Mouse (Mus musculus) ovary, postnatal 14 days (tissue): ENCODE results near the gene Spdye4c.

Experiments
- DNase-seq: peaks from one replicate; pipeline ENCODE4 v3.0.0; 2022; ENCODE audit warnings: low spot score

Gene Spdye4c

GRCm38 (mm10) chr2:128590909-128591308, at the start of gene Spdye4c:
Gene Spdye4c, plus strand, starts transcription at chr2:128591209.
- DNase-seq: no peak

GRCm38 (mm10) chr2:128543495-128543894, 47.5 kb upstream of the Spdye4c start:
- DNase-seq: no peak

GRCm38 (mm10) chr2:128544421-128545137, 46.4 kb upstream of the Spdye4c start:
- no peak for DNase-seq

- no peak for DNase-seq
These were observed 45.6 kb upstream of the Spdye4c start for GRCm38 (mm10) chr2:128545447-128545846.

- no peak for DNase-seq
These were observed 43.9 kb upstream of the Spdye4c start for GRCm38 (mm10) chr2:128547079-128547478.

- DNase-seq: no peak
These were observed 42.7 kb upstream of the Spdye4c start for GRCm38 (mm10) chr2:128548262-128548661.

GRCm38 (mm10) chr2:128549561-128549960, 41.4 kb upstream of the Spdye4c start:
- DNase-seq: no peak

- DNase-seq: no peak
These were observed 41.0 kb upstream of the Spdye4c start for GRCm38 (mm10) chr2:128549963-128550362.

GRCm38 (mm10) chr2:128552080-128552791, 38.8 kb upstream of the Spdye4c start:
- no peak for DNase-seq

GRCm38 (mm10) chr2:128552798-128553720, 38.0 kb upstream of the Spdye4c start:
- no peak for DNase-seq

GRCm38 (mm10) chr2:128555082-128555481, 35.9 kb upstream of the Spdye4c start:
- DNase-seq: no peak

- no peak for DNase-seq
These were observed 26.8 kb upstream of the Spdye4c start for GRCm38 (mm10) chr2:128564195-128564594.

GRCm38 (mm10) chr2:128565904-128566303, 25.1 kb upstream of the Spdye4c start:
- no peak for DNase-seq

GRCm38 (mm10) chr2:128566304-128567147, 24.5 kb upstream of the Spdye4c start:
- DNase-seq: no peak

- DNase-seq: no peak
These were observed 23.0 kb upstream of the Spdye4c start for GRCm38 (mm10) chr2:128568018-128568417.

- no peak for DNase-seq
These were observed 22.5 kb upstream of the Spdye4c start for GRCm38 (mm10) chr2:128568490-128568889.

- no peak for DNase-seq
These were observed 20.0 kb upstream of the Spdye4c start for GRCm38 (mm10) chr2:128571001-128571400.

- peak; percentile 79 for DNase-seq
These were observed 18.0 kb upstream of the Spdye4c start for GRCm38 (mm10) chr2:128572726-128573624.

- no peak for DNase-seq
These were observed 8.1 kb upstream of the Spdye4c start for GRCm38 (mm10) chr2:128582881-128583280.

- DNase-seq: no peak
These were observed 1.3 kb downstream of the Spdye4c start for GRCm38 (mm10) chr2:128592301-128592700.
